Comparison of ENCODE assay signal across 21 mouse cellular contexts in genomic region chr9:70087379-70087778, GRCm38 (mm10). TPM values are rescaled to one million over a fixed set of nuclear protein-coding genes. Genes with fewer than 3 reads are reported as not detected.
"Had no signal": no experiment of that assay in that cellular context is flagged by ENCODE, and none has a peak within 500 bp of the region (broad histone marks: within the 10 kb centered on the region; RNA-seq: fewer than 3 reads in every experiment).

No protein-coding gene starts in this region.

- H3K4me3 ChIP-seq: megakaryocyte, embryonic 14.5 days; midbrain, embryonic 12.5 days; neural tube, embryonic 13.5 days; neural tube, embryonic 15.5 days had no signal

- H3K27ac ChIP-seq: macrophage; midbrain, embryonic 12.5 days; neural tube, embryonic 13.5 days; neural tube, embryonic 15.5 days had no signal

- H3K36me3 ChIP-seq: midbrain, embryonic 12.5 days; neural tube, embryonic 13.5 days; neural tube, embryonic 15.5 days had no signal

- H3K4me2 ChIP-seq: lung, embryonic 14.5 days; midbrain, embryonic 12.5 days; neural tube, embryonic 13.5 days; neural tube, embryonic 15.5 days had no signal

- H3K4me1 ChIP-seq: megakaryocyte, embryonic 14.5 days; midbrain, embryonic 12.5 days had no signal

- H3K9ac ChIP-seq: lung, embryonic 14.5 days; midbrain, embryonic 12.5 days; neural tube, embryonic 13.5 days; neural tube, embryonic 15.5 days had no signal

- H3K9me3 ChIP-seq: midbrain, embryonic 12.5 days; neural tube, embryonic 13.5 days; neural tube, embryonic 15.5 days had no signal

- H3K27me3 ChIP-seq: midbrain, embryonic 12.5 days; neural tube, embryonic 13.5 days; neural tube, embryonic 15.5 days had no signal

- DNase-seq: lung, adult 18-20 months; lung, embryonic 14.5 days; lung, postnatal 10 days; midbrain, embryonic 14.5 days; retina, postnatal 1 day; right cerebral cortex, adult 18-20 months; right cerebral cortex, postnatal 25 days; right cerebral cortex, postnatal 4 days; spleen, adult 18-20 months; thymus, adult 18-20 months; thymus, postnatal 25 days; thymus, postnatal 4 days had no signal

RNA-seq across cellular contexts. Expression of gene Gcnt3, which starts 49.5 kb away (rescaled TPM):
- total RNA-seq: megakaryocyte progenitor cell, adult 5-6 weeks; monocyte, adult 5-6 weeks had no signal
- polyA plus RNA-seq: macrophage; midbrain, embryonic 12.5 days; midbrain, embryonic 14.5 days; midbrain, postnatal 0 days; neural tube, embryonic 11.5 days; neural tube, embryonic 13.5 days; neural tube, embryonic 15.5 days had no signal

RNA-seq across cellular contexts. Expression of gene Fam81a, which starts 55.0 kb away (rescaled TPM):
- total RNA-seq: megakaryocyte progenitor cell, adult 5-6 weeks had no signal
- polyA plus RNA-seq: macrophage had no signal
